Mouse (Mus musculus) Muller cell, postnatal 12 days (primary cell): Measurements from ENCODE around the gene Sdhc.

Source experiments
- DNase-seq: peaks from one replicate; pipeline ENCODE4 v3.0.0-alpha.2; 2015; ENCODE audit errors: inconsistent ontology term

Gene Sdhc

GRCm38 (mm10) chr1:171149974-171150760 lies at the start of gene Sdhc, which contains the start of gene Mpz:
Gene Sdhc (minus strand): TSS chr1:171150603.
Gene Mpz (plus strand): TSS chr1:171150711.
- DNase-seq, result peak; percentile 98

GRCm38 (mm10) chr1:171199532-171199931 lies 49.1 kb upstream of the Sdhc start:
- DNase-seq, result no peak

GRCm38 (mm10) chr1:171195887-171196397 lies 45.5 kb upstream of the Sdhc start, which contains the start of gene Pcp4l1:
Gene Pcp4l1 (minus strand): TSS chr1:171196268.
- peak; percentile 67 for DNase-seq

DNA sequence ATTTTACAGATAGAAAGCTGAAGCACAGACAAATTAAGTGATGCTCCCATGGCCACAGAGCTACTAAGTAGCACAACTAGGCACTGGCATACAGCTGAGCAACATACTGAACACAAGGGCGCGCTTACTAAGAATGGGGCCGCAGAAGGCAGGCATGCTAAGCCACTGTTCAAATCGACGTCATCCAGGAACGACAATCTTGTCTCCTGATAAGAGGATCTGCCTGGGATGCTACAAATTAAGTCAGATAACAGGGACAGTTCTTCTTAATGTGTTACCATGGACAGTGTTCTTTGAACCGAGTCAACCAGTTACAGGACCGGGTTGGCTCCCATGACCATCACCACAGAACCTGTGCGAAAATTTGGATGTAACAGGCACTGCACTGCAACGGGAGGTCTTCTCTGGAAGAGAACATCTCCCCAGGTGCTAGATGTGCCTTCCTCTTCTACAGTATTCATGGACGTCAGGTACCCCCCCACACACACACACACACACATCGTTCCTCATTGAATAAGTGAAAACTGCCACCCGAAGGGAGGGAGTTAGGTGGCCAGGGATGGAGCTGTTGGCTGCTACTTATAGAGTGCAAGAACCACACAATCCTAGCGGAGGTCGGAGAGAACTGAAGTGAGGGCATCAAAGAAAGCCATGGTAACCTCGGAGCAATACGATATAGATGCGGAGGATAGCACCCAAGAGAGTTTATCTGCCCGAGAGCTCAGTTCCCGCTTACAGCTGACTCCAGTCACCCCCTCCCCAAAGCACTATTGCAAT lies 44.8 kb upstream of the Sdhc start:
- DNase-seq, result no peak

DNA sequence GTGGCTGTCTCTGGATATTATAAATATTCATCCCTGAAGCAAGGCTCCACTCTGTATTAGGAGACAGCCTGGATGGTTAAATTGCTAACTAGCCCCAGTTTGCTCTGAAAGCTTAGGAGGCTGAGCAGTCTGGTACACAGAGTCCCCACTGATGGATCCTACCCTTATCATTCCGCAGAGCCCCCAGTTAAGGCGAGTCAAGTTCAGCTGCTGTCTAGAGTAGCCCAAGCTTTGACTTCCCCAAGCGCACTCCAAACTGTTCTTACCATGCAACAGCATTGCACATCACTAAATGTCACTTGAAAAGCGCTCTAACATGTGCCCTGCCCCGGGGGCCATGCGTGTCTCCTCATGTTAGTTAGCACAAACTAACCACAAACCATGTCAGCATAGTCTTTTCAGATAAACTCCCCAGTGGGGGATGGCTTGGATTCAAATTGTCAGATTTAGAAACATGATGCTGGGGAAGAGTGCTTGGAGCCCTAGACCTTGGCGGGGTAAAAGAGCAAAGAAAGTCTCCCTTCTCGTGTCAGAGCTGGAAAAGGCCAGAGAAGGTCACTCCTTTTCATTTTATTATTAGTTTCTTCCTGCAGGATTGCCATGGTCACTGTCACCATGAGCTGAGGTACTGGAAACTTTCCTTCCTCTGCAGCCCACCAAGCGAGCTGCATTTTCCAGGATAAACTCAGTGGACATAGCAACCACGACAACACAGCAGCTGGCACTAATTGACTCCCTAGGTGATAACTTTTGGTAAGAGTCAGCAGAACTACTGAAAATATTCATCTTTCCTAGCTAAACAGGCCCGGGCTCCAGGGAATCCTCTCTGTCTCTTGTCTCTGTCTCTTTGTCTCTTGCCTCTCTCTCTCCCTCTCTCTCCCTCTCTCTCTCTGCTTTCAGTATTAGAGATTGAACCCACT lies 43.8 kb upstream of the Sdhc start:
- no peak for DNase-seq

- DNase-seq, result peak; percentile 45
Observed at GRCm38 (mm10) chr1:171193093-171193840, 42.9 kb upstream of the Sdhc start.

GRCm38 (mm10) chr1:171192283-171192682 lies 41.9 kb upstream of the Sdhc start:
- no peak for DNase-seq

- no peak for DNase-seq
Observed at GRCm38 (mm10) chr1:171190832-171191231, 40.4 kb upstream of the Sdhc start.

DNA sequence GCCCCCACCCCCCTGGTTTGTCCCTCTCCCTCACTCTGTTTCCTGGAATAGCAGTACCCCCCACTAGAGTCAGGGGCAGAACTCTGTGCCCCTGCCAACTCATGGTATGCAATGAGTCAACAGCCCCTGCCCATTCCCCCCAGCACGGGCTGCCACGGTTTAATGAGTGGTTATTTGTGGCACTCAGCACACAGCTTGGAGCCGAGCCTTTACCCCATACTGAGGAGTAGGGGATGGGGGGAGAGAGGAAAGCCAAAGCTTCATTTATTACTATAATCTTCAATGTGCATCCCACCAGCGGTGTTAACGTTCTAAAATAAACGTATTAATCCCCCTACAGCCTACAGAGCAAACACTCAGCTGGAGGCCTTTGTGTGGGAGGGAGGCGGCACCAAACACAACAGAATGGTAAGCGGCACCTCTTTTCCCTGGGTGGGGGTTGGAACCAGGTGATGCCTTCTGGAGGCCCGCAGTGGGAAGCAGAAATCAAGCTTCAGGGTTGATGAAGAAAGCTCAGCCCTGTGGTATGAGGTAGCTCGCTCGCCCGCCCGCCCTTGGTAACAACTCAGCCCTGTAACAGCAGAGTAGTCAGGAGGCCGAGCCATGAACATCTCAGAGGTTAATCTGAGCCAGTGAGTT lies 39.2 kb upstream of the Sdhc start:
- DNase-seq, result peak; percentile 36

DNA sequence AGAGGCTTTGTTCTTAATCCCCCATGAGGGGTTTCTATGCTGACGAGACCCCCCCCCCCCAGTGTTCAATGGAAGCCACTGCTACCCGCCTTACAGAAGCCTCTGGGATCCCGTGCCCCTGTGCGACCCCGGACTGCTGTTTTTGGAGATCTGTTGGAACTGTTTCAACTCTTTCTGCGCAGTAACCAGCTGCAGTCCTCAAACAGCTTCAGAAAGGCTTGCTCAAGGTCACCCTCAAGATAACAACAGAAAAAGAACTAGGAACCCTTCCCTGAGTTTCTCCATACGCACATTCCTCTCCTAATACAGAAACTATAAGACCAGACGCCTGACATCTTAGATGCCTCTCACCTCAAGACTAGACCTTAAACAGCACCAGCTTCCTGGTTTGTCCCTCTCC lies 38.6 kb upstream of the Sdhc start:
- no peak for DNase-seq

DNA sequence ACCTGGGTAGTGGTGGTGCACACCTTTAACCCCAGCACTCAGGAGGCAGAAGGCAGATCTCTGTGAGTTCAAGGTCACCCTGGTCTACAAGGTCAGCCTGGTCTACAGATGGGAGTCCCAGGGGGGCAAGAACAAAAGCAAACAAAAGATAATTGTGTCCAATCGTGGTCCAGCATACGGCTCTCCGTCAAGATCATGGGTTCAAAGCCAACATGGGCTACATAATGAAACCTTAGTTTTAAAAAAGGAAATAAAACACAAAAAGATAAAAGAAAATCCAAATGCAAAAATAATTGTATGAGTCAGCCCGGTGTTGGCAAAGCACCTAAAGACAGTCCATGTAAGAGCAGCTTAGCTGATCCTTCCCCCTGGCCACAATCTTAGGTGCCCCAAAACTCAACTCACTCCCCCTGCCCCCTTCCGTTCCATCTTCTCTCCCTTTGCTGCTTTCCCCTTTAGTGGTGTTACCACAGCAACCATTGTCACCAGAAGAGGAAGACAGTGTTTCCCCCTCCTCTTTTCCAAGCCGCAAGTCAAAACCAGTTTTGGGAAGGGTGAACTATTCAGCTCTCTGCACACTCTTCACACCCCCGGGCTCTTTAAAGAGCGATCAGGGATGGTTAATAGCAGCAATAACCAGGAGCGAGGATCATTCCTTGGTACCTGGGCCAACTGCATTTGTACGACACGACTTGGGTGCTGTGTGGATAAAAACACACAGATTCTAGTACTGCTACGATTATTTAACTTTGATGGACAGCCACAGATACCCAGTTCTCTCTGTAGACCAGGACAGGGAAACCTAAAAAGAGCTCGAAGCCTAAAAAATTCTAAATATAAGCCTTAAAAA lies 37.7 kb upstream of the Sdhc start:
- no peak for DNase-seq

DNA sequence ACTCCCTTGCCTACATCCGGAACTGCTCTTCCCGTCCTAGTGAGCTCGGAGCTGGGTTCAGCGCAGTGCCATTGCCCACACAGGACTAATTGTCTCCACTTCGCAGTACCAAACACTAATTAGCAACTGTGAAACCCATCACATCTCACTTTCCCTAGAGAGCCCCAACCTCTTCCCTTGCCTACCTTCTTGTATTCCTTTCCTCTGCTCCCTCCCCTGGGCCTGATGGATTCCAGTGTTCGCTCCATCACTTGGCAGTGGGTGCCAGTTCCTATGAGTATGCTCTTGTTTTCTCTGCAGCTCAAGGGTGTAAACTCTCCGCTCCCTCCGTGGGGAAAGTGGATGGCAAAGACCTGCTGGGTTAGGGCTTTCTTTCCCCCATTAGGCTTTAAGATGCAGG lies 35.3 kb upstream of the Sdhc start:
- no peak for DNase-seq

DNA sequence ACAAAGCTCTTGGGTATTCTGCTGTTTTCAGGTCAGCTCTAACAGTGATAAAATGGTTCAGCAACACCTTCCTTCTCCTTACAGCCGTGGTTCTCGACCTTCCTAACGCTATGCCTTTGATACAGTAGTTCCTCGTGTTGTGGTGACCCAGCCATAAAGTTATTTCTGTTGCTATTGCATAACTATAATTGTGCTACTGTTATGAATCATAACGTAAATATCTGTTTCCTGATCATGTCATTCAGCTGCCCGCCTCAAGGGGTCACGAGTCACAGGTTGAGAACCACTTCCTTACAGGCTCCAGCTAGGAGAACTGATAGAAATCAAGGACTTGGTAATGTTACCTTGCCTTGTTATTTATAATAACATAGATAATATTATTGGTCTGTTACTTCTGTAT lies 33.9 kb upstream of the Sdhc start:
- peak; percentile 55 for DNase-seq

- DNase-seq, result no peak
Observed at GRCm38 (mm10) chr1:171183620-171184019, 33.2 kb upstream of the Sdhc start.

DNA sequence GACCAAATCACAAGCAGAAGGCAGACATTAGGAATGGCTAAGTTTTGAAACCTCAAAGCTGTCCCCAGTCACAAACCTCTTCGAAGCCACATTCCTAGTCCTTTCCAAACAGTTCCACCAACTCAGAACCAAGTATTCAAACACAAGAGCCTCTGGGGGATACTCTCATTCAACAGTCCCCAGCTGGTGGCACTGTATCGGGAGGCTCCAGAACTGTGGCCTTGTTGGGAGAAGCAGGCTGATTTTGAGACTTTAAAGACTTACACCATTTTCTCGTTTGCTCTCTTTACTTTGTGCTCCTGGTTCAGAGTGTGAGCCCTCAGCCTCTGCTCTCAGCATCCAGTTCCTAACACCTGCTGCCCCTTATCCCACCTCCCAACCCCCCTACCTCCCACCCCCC lies 32.6 kb upstream of the Sdhc start:
- no peak for DNase-seq

GRCm38 (mm10) chr1:171179487-171180171 lies 29.2 kb upstream of the Sdhc start:
- DNase-seq, result no peak

DNA sequence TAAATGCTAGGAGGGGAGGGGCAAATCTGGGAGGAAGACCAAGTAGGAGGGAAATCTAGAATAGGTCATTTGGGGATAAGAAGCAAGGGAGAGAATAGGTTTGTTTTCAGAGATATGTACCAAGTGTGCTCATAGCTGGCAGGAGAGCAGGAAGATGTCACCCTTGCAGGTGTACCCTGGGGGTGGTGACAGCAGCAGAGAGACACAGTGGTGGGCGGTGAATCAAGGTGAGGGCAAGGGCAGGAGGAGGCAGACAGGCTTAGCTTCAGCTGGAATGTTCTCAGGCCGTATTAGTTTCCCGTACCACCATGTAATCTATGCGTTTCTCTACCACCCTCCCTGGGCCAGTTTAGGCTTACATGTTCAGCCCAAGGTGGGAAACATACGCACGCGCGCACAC lies 22.4 kb upstream of the Sdhc start:
- DNase-seq, result no peak

GRCm38 (mm10) chr1:171171138-171171537 lies 20.7 kb upstream of the Sdhc start:
- DNase-seq, result no peak

- DNase-seq, result no peak
Observed at GRCm38 (mm10) chr1:171169913-171170312, 19.5 kb upstream of the Sdhc start.
